Comparison of ENCODE assay signal across 21 mouse cellular contexts in genomic region chr9:54604131-54604654, GRCm38 (mm10). TPM values are rescaled to one million over a fixed set of nuclear protein-coding genes. Genes with fewer than 3 reads are reported as not detected.
A peak's percentile ranks its signal among the peaks of the same experiment; 100 is the strongest.
DNase-seq lines count a peak whose midpoint lies in the region; ATAC-seq and TF ChIP-seq lines count a peak whose summit lies in the region.
"Had no signal": no experiment of that assay in that cellular context is flagged by ENCODE, and none has a peak within 500 bp of the region (broad histone marks: within the 10 kb centered on the region; RNA-seq: fewer than 3 reads in every experiment).

No protein-coding gene starts in this region.

- no peak overlapping the region for H3K4me2 ChIP-seq in midbrain, embryonic 12.5 days (replicated peaks)
- no peak overlapping the region for H3K4me2 ChIP-seq in midbrain, postnatal 0 days (ENCODE audit: low read depth, low read length, poor library complexity, severe bottlenecking)
- no peak overlapping the region for H3K4me2 ChIP-seq in hindbrain, embryonic 13.5 days
- H3K4me2 ChIP-seq: heart, embryonic 12.5 days; limb, embryonic 15.5 days; liver, embryonic 13.5 days; neural tube, embryonic 15.5 days; stomach, embryonic 15.5 days had no signal

- TF ChIP-seq CTCF in midbrain, postnatal 0 days (IDR thresholded peaks at IDR 0.05): no peak
- no peak for TF ChIP-seq CTCF in MEL (IDR thresholded peaks at IDR 0.05 in 2 of 3, conservative IDR thresholded peaks at IDR 0.05 in 1 of 3; ENCODE audit: control insufficient read depth in 1 of 3, insufficient read depth in 1 of 3, low read depth in 2 of 3, low read length in 3 of 3, poor library complexity in 1 of 3, severe bottlenecking in 1 of 3)

- H3K9me3 ChIP-seq in midbrain, embryonic 12.5 days: no peaks in the 10 kb centered on the region
- no peaks in the 10 kb centered on the region for H3K9me3 ChIP-seq in midbrain, postnatal 0 days (ENCODE audit: low read length)
- H3K9me3 ChIP-seq in MEL (replicated peaks; ENCODE audit: insufficient read depth, low read length): no peaks in the 10 kb centered on the region
- no peaks in the 10 kb centered on the region for H3K9me3 ChIP-seq in hindbrain, embryonic 13.5 days
- H3K9me3 ChIP-seq: heart, embryonic 12.5 days; hindbrain, embryonic 10.5 days; limb, embryonic 10.5 days; limb, embryonic 15.5 days; liver, embryonic 13.5 days; neural tube, embryonic 15.5 days; stomach, embryonic 15.5 days had no signal

- H3K27ac ChIP-seq in midbrain, embryonic 12.5 days (replicated peaks): 0 out of 2 replicates have a peak overlapping the region, but pooled peaks have one; percentile 25
- H3K27ac ChIP-seq in midbrain, postnatal 0 days (ENCODE audit: low read depth, low read length): no peak overlapping the region
- H3K27ac ChIP-seq in MEL (ENCODE audit: control insufficient read depth, low read depth, low read length): no peak overlapping the region
- no peak overlapping the region for H3K27ac ChIP-seq in hindbrain, embryonic 13.5 days
- H3K27ac ChIP-seq: heart, adult 2 months; hindbrain, embryonic 10.5 days; limb, embryonic 10.5 days; limb, embryonic 15.5 days; liver, embryonic 13.5 days; macrophage; neural tube, embryonic 15.5 days; stomach, embryonic 15.5 days had no signal

- H3K9ac ChIP-seq in midbrain, embryonic 12.5 days (replicated peaks): no peak overlapping the region
- H3K9ac ChIP-seq in midbrain, postnatal 0 days (replicated peaks; ENCODE audit: low read length, poor library complexity, severe bottlenecking): no peak overlapping the region
- no peak overlapping the region for H3K9ac ChIP-seq in MEL (ENCODE audit: control insufficient read depth, low read depth, low read length, poor library complexity, severe bottlenecking)
- H3K9ac ChIP-seq in hindbrain, embryonic 13.5 days: no peak overlapping the region
- H3K9ac ChIP-seq: heart, embryonic 12.5 days; limb, embryonic 15.5 days; liver, embryonic 13.5 days; neural tube, embryonic 15.5 days; stomach, embryonic 15.5 days had no signal

- TF ChIP-seq EP300 in MEL (IDR thresholded peaks at IDR 0.05; ENCODE audit: low read depth in 1 of 2, low read length in 2 of 2): no peak

- H3K4me3 ChIP-seq in midbrain, embryonic 12.5 days: no peak overlapping the region
- no peak overlapping the region for H3K4me3 ChIP-seq in midbrain, postnatal 0 days (ENCODE audit: low read depth, low read length)
- H3K4me3 ChIP-seq in MEL (ENCODE audit: control insufficient read depth in 1 of 2, insufficient read depth in 1 of 2, low read depth in 2 of 2, low read length in 2 of 2): no peak overlapping the region
- no peak overlapping the region for H3K4me3 ChIP-seq in hindbrain, embryonic 13.5 days
- H3K4me3 ChIP-seq: erythroblast, embryonic 14.5 days; heart, adult 2 months; heart, embryonic 12.5 days; hindbrain, embryonic 10.5 days; limb, embryonic 10.5 days; limb, embryonic 15.5 days; liver, embryonic 13.5 days; neural tube, embryonic 15.5 days; stomach, embryonic 15.5 days had no signal

- ATAC-seq in midbrain, embryonic 12.5 days (ENCODE audit: low FRiP score, low read depth): no peak
- ATAC-seq in midbrain, postnatal 0 days (ENCODE audit: low FRiP score): no peak
- ATAC-seq in hindbrain, embryonic 13.5 days (ENCODE audit: low FRiP score): no peak
- ATAC-seq: activated CD4-positive, CD25-positive, alpha-beta regulatory T cell, adult 4 months; forebrain, embryonic 16.5 days; hindbrain, embryonic 16.5 days had no signal

- no peaks in the 10 kb centered on the region for H3K79me2 ChIP-seq in MEL (ENCODE audit: control insufficient read depth, insufficient read depth, low read length, poor library complexity)

- no peak for DNase-seq in midbrain, postnatal 0 days (ENCODE audit: low spot score)
- DNase-seq in MEL (ENCODE audit: low read depth, low spot score): no peak
- DNase-seq in adrenal gland, postnatal 10 days: peak; percentile 53
- no peak for DNase-seq in gastrocnemius, postnatal 36 days
- DNase-seq in thymus, postnatal 4 days: no peak

- H3K36me3 ChIP-seq in midbrain, embryonic 12.5 days: peaks cover 52% of the 10 kb centered on the region
- H3K36me3 ChIP-seq in midbrain, postnatal 0 days (ENCODE audit: insufficient read depth, low read length): peaks cover 36% of the 10 kb centered on the region
- H3K36me3 ChIP-seq in MEL (ENCODE audit: control insufficient read depth in 1 of 2, insufficient read depth in 2 of 2, low read length in 2 of 2): peaks cover 0 to 24% of the 10 kb centered on the region in 2 experiments; a peak in 2 of 4 replicates
- peaks cover 60% of the 10 kb centered on the region for H3K36me3 ChIP-seq in hindbrain, embryonic 13.5 days

- H3K4me1 ChIP-seq in midbrain, embryonic 12.5 days: no peaks in the 10 kb centered on the region
- no peaks in the 10 kb centered on the region for H3K4me1 ChIP-seq in midbrain, postnatal 0 days (ENCODE audit: insufficient read depth, low read length)
- no peaks in the 10 kb centered on the region for H3K4me1 ChIP-seq in MEL (ENCODE audit: control insufficient read depth in 1 of 2, insufficient read depth in 2 of 2, low read length in 2 of 2)
- no peaks in the 10 kb centered on the region for H3K4me1 ChIP-seq in hindbrain, embryonic 13.5 days (replicated peaks)
- H3K4me1 ChIP-seq: heart, embryonic 12.5 days; limb, embryonic 10.5 days; limb, embryonic 15.5 days; liver, embryonic 13.5 days; neural tube, embryonic 15.5 days; stomach, embryonic 15.5 days had no signal

- H3K27me3 ChIP-seq in midbrain, embryonic 12.5 days: no peaks in the 10 kb centered on the region
- H3K27me3 ChIP-seq in midbrain, postnatal 0 days (ENCODE audit: insufficient read depth, low read length): no peaks in the 10 kb centered on the region
- H3K27me3 ChIP-seq in MEL (ENCODE audit: control insufficient read depth in 1 of 2, insufficient read depth in 2 of 2, low read length in 2 of 2): no peaks in the 10 kb centered on the region
- no peaks in the 10 kb centered on the region for H3K27me3 ChIP-seq in hindbrain, embryonic 13.5 days
- H3K27me3 ChIP-seq: heart, embryonic 12.5 days; limb, embryonic 15.5 days; liver, embryonic 13.5 days; neural tube, embryonic 15.5 days; stomach, embryonic 15.5 days had no signal

- no peak for TF ChIP-seq RAD21 in MEL (IDR thresholded peaks at IDR 0.05; ENCODE audit: low read depth, low read length)

- 60% methylated on average over 5 of the region's 5 CpGs for WGBS in midbrain, embryonic 12.5 days
- 67% methylated on average over 5 of the region's 5 CpGs for whole genome bisulfite sequencing in midbrain, postnatal 0 days
- WGBS in hindbrain, embryonic 13.5 days: 70% methylated on average over 5 of the region's 5 CpGs

- intact Hi-C loops in gastrocnemius, postnatal 36 days (cut with DNase I): loop anchor here (2.0 to 10.0 kb wide), 2 partner anchors 51 to 169 kb away; no protein-coding TSS in a partner anchor

- no peak for TF ChIP-seq POLR2A in MEL (IDR thresholded peaks at IDR 0.05; ENCODE audit: control insufficient read depth in 1 of 2, insufficient read depth in 1 of 2, low read depth in 1 of 2, low read length in 2 of 2, poor library complexity in 1 of 2)

TF ChIP-seq in MEL, 35 proteins besides CTCF, POLR2A, EP300 and RAD21:
- TF ChIP-seq POLR2AphosphoS2 (IDR thresholded peaks at IDR 0.05; ENCODE audit: low read length) (peak; percentile 39; the same call in 1 of the 2 replicates), NRF1 (IDR thresholded peaks at IDR 0.05; ENCODE audit: insufficient read depth, low read depth, low read length, poor library complexity, severe bottlenecking) (no peak)

RNA-seq across cellular contexts. Expression of gene Idh3a, which starts 18.1 kb away (rescaled TPM):
- polyA plus RNA-seq in midbrain, embryonic 12.5 days (2016; fragmentation: Nextera tagmentation; extraction: Ambion mirVana): 101 and 102 TPM in 2 replicates
- 87.2 and 103 TPM in 2 replicates for total RNA-seq in midbrain, postnatal 0 days (2014; rRNA removed)
- polyA plus RNA-seq in midbrain, postnatal 0 days (2015; fragmentation: Nextera tagmentation; extraction: Ambion mirVana): 184 and 191 TPM in 2 replicates
- 160 and 170 TPM in 2 replicates for total RNA-seq in MEL (2012; rRNA removed)
- 100 to 1,000 TPM; 205 to 282 TPM for polyA plus RNA-seq in MEL (2012; ENCODE audit: insufficient read depth in 1 of 2, insufficient read length in 2 of 2, low read depth in 1 of 2, low replicate concordance in 2 of 2, missing spikeins in 1 of 2)
- total RNA-seq in adrenal gland, postnatal 10 days (2021): 100 to 1,000 TPM; 806 to 826 TPM
- 100 to 1,000 TPM; 564 to 571 TPM for total RNA-seq in gastrocnemius, postnatal 36 days (2021)
- polyA plus RNA-seq in hindbrain, embryonic 13.5 days (2015; fragmentation: Nextera tagmentation; extraction: Ambion mirVana): 122 and 126 TPM in 2 replicates

RNA-seq across cellular contexts. Expression of gene Cib2, which starts 44.2 kb away (rescaled TPM):
- 17.4 and 18.6 TPM in 2 replicates for polyA plus RNA-seq in midbrain, embryonic 12.5 days (2016; fragmentation: Nextera tagmentation; extraction: Ambion mirVana)
- total RNA-seq in midbrain, postnatal 0 days (2014; rRNA removed): 62.7 and 65.4 TPM in 2 replicates
- 84.3 and 84.9 TPM in 2 replicates for polyA plus RNA-seq in midbrain, postnatal 0 days (2015; fragmentation: Nextera tagmentation; extraction: Ambion mirVana)
- 5.0 and 7.3 TPM in 2 replicates for total RNA-seq in MEL (2012; rRNA removed)
- polyA plus RNA-seq in MEL (2012; ENCODE audit: insufficient read depth in 1 of 2, insufficient read length in 2 of 2, low read depth in 1 of 2, low replicate concordance in 2 of 2, missing spikeins in 1 of 2): 1 to 10 TPM in 1 of 2 experiments, not detected in 1; 9.0 TPM
- 10 to 100 TPM; 69.3 to 83.3 TPM for total RNA-seq in adrenal gland, postnatal 10 days (2021)
- total RNA-seq in gastrocnemius, postnatal 36 days (2021): 100 to 1,000 TPM; 113 to 142 TPM
- 42.4 and 45.2 TPM in 2 replicates for polyA plus RNA-seq in hindbrain, embryonic 13.5 days (2015; fragmentation: Nextera tagmentation; extraction: Ambion mirVana)
- total RNA-seq: megakaryocyte-erythroid progenitor cell, adult 5-6 weeks had no signal

RNA-seq across cellular contexts. Expression of gene Acsbg1, which starts 57.5 kb away (rescaled TPM):
- polyA plus RNA-seq in midbrain, embryonic 12.5 days (2016; fragmentation: Nextera tagmentation; extraction: Ambion mirVana): 10.7 and 11.7 TPM in 2 replicates
- 54.7 and 69.9 TPM in 2 replicates for total RNA-seq in midbrain, postnatal 0 days (2014; rRNA removed)
- 42.8 and 49.7 TPM in 2 replicates for polyA plus RNA-seq in midbrain, postnatal 0 days (2015; fragmentation: Nextera tagmentation; extraction: Ambion mirVana)
- 8.3 and 11.9 TPM in 2 replicates for total RNA-seq in MEL (2012; rRNA removed)
- 1 to 10 TPM in 1 of 2 experiments, not detected in 1; 8.8 TPM for polyA plus RNA-seq in MEL (2012; ENCODE audit: insufficient read depth in 1 of 2, insufficient read length in 2 of 2, low read depth in 1 of 2, low replicate concordance in 2 of 2, missing spikeins in 1 of 2)
- 100 to 1,000 TPM in 1 of 2 experiments, 10 to 100 TPM in 1; 85.7 to 119 TPM for total RNA-seq in adrenal gland, postnatal 10 days (2021)
- total RNA-seq in gastrocnemius, postnatal 36 days (2021): under 1 TPM; 0.17 to 0.61 TPM
- 14.2 and 15.6 TPM in 2 replicates for polyA plus RNA-seq in hindbrain, embryonic 13.5 days (2015; fragmentation: Nextera tagmentation; extraction: Ambion mirVana)
- total RNA-seq: megakaryocyte-erythroid progenitor cell, adult 5-6 weeks had no signal
- polyA plus RNA-seq: erythroblast, embryonic 14.5 days; macrophage had no signal
